Mouse (Mus musculus) erythroblast, embryonic 14.5 days (primary cell): ENCODE measurements at regions not wholly inside any gene's neighbourhood (a gene's known extent, or its start where the extent isn't known, plus 50 kb on each side); places are given as distances from the start of the nearest gene placed in this dataset.

ENCODE experiments used
- GATA1 ChIP-seq: IDR thresholded peaks from 2 replicates; pipeline ENCODE4 v1.6.1; 2012; ENCODE audit warnings: low read length, inconsistent platforms, mixed read lengths
- TAL1 ChIP-seq: IDR thresholded peaks from 3 replicates; pipeline ENCODE4 v1.6.1; 2012; ENCODE audit warnings: low read length, inconsistent platforms, mixed read lengths

DNA sequence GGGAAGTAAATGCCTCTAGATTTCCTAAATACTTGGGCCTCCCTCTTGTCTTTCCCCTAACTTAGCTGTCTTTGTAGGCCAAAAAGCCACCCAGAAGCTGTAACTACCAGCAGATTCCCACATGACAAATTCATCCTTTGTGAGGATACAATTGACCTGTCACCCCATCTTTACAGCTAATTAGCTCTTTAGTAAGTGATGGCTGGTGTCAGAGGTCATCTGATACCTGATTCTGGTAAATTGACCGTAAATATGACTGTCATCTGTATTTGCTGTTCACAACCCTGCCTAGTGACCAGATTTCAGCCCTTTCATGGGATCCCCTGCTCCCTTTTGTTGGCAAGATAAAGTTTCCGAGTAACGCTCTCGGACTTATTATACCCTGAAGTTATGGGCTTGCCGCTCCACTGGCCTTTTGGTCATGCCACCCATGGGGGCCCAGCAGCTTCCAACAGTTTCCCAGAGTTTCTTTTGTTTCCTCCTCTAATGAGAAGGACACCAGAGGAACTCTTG is 279.5 kb downstream of the Gpat3 start:
- TF ChIP-seq GATA1 (no peak), TAL1 (no peak)
